Mouse (Mus musculus) brown adipose tissue, adult 24 weeks (tissue): ENCODE measurements around the gene 1810030O07Rik. TPM values are rescaled to one million over a fixed set of nuclear protein-coding genes. Genes with fewer than 3 reads are reported as not detected.
"Not testable (repeated sequence)": the region's sequence is repeated elsewhere in the genome, so short reads cannot be mapped to it uniquely, and the experiment has no call there.

Experiments
- H3K27ac ChIP-seq: fragments of 200-500 bp; replicated peaks from 2 replicates; pipeline ENCODE4 v1.5.1; 2012; ENCODE audit warnings: low read depth, mild to moderate bottlenecking, low read length
- H3K4me1 ChIP-seq: fragments of 200-500 bp; 2 replicates; pipeline ENCODE4 v1.6.1; 2012; ENCODE audit warnings: low read length, mixed read lengths; ENCODE audit not compliant: control insufficient read depth, insufficient read depth, insufficient read length
- H3K4me3 ChIP-seq: fragments of 200-500 bp; 2 replicates; pipeline ENCODE4 v1.5.1; 2012; ENCODE audit warnings: low read depth, mild to moderate bottlenecking, low read length, moderate library complexity; ENCODE audit not compliant: insufficient read depth
- polyA plus RNA-seq: library from polyadenylated mRNA; stranded (reverse); fragments of >200 nt; gene quantifications from 2 replicates; pipeline ENCODE4 v1.2.4, GENCODE M21; 2012; ENCODE audit not compliant: missing spikeins, insufficient read depth, insufficient read length

Gene 1810030O07Rik
- polyA plus RNA-seq, result 14.7 and 15.0 TPM in 2 replicates

DNA sequence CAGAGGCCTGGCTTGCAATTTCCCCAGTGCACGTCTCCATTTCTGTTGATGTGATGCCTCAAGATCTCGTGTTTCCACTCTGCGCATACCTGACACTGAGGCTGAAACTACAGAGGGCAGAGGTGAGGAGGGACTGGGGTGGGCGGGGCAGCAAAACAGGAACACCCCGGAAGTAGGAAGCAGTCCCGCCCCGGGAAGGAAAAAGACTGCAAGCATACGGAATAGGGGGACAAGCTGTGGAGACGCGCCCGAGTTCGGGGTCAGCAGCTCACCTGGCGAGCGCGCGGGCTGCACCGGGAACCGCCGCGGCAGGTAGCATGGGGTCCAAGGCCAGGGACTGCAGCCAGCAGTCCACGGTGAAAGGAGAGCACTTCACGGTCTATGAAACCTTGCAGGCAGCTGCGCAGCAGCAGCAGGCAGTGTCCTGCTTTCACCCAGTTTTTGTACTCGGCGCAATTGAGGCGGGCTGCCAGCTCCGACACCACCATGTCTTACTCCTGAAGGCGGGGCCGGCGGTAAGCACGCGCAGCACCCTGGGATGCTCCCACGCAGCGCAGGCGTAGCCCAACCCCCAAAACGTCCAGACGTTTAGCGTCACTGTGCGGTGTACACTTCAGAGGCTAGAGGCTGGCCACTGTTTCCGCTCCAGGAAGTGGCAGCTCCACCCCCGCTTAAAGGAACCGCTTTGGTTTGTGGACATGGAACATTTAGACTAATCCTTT, at the start of gene 1810030O07Rik:
1810030O07Rik (minus strand) TSS at position 615 of the 722 bp plus-strand sequence.
- Histone ChIP-seq H3K27ac (peak within 1 kb of the TSS; percentile 86), H3K4me3 (peak within 1 kb of the TSS; percentile 96), H3K4me1 (no peaks in the 10 kb centered on the region)

DNA sequence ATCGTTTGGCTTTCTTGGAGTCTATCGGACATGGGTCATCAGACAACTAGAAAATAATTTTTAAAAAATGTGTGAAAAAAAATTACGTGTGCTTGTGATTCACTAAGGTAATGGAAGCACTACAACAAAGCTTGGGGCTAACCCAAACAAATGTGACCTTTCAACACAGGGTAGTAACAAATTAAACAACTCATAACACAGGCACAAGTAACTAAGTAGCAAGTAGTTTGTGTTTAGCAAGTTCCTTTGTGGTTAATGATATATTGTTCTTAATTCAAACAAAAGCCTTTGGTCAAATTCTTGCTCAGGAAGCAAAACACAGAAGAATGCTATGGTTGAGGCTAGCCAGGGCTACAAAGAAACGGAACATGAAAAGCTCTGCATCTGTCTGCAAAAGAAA, 42.6 kb upstream of the 1810030O07Rik start:
- Histone ChIP-seq H3K4me1 (no peaks in the 10 kb centered on the region), H3K27ac (no peak overlapping the region), H3K4me3 (no peak overlapping the region)

DNA sequence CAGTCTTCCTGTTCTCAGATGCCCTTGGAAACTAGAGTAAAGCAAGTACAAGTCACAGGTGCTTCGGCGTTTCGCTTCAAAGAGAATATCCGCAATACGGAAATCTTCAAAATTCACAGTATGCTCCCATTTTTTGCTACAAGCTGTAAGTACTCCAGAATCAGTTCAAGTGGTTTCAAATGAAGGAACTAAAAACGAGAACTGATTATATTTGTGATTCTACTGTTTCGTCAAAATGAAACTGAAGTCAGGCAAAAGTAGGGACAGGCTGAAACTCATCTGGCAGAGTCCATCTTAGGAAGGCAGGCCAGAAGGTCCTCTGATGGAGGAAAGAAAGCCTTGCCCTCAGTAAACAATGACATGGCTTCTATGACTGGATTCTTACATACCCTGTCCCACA, 40.3 kb upstream of the 1810030O07Rik start:
- Histone ChIP-seq H3K4me1 (no peaks in the 10 kb centered on the region), H3K27ac (peak overlapping the region; percentile 37; the same call in 1 of the 2 replicates), H3K4me3 (no peak overlapping the region)

DNA sequence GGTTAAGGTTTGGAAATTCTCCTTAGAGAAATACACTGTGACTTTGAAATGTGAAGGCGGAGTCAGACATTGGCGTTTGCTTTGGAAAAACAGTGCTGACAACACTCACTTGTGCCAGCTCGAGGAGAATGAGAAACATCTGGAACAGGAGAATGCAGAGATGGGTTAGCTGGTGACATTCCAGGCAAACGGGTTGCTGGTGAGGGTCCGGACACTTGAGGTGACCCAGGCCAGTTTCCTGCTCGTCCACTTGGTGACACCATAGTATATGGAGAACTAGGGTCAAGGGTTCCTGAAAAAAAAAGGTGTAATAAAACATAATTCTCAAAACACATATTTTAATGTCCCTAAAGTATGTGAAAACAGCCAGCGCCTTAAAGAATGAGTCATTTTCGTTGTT, 13.4 kb upstream of the 1810030O07Rik start:
- H3K4me3 ChIP-seq, result no peak overlapping the region
- no peaks in the 10 kb centered on the region for H3K4me1 ChIP-seq
- H3K27ac ChIP-seq, result peak overlapping the region; percentile 52; the same call in 1 of the 2 replicates

DNA sequence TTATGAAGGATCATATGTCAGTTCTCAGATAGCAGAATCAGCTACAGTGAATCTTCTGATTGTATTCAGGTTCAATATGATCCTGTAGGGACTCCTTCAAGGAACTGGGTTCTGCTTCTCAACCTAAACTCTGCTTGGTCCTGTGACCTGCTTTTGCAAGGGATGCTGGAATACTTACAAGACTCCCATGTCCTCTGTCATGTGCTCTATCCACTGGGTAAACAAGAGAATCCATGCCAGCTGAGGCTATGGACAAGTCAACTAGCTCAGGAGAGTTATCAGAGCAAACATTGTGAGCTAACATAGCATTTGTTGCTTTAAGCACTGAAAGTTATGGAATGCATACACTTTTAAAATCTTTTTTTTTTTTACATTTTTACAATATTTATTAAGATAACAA, 12.6 kb upstream of the 1810030O07Rik start:
- Histone ChIP-seq H3K4me3 (no peak overlapping the region), H3K27ac (no peak overlapping the region), H3K4me1 (no peaks in the 10 kb centered on the region)

DNA sequence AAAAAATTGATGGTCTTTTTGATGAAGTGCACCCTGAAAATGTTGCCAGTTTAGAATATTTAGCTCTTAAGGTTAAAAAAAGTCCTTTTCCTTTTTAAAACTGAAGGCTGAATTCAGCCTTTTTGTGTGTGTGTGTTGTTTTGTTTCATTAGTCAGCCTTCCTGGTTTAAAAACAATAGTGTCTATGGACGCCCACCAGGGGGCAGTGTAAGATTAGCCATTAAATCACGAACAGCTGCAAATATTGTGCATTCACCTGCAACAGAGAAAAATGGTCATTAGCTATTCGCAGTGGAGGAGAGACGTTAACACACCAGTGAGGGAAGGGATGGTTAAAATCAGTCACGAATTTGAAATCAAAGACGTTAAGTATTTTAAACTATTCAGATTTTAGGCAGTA, 3.9 kb upstream of the 1810030O07Rik start:
- Histone ChIP-seq H3K4me3 (no peak overlapping the region), H3K4me1 (no peaks in the 10 kb centered on the region), H3K27ac (no peak overlapping the region)

DNA sequence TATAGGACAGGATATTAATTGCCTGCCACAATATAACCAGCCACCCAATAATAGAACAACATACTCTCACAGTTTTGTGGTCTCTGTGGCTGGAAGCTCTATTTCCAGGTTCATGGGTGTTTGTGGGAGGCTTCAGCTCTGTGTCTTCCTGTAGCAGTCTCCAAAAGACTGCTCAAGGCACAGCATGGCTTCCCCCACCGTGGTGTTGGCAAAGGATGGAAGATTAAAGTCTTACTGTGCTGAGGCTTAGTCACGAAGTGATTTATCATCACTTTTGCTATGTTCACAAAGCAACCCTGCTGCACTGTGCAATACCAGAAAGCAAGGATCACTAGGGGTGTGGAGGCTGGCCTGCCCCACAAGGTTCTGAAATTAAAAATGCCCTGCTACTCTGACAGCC, 19.6 kb downstream of the 1810030O07Rik start:
- Histone ChIP-seq H3K4me3 (no peak overlapping the region), H3K27ac (no peak overlapping the region), H3K4me1 (no peaks in the 10 kb centered on the region)

DNA sequence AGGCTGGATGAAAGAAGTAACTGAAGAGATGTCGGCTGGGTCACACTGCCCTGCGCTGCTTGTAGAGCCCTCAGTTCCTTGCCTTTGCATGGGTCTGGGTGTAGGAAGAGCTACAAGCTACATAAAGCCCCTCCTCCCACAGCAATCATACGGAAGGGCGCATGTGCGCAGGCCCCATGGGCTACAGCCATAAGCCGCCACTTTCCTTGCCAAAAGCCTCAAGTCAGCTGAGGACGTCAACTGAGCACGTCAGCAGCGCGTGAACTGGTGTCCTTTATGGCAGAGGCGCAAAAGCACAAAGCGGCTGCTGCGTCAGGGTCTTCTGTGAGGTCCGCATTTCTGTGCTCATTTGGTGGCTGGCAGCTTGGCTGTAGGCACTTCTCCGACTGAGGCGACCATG, 21.6 kb downstream of the 1810030O07Rik start:
- Histone ChIP-seq H3K27ac (no peak overlapping the region), H3K4me1 (no peaks in the 10 kb centered on the region), H3K4me3 (no peak overlapping the region)

DNA sequence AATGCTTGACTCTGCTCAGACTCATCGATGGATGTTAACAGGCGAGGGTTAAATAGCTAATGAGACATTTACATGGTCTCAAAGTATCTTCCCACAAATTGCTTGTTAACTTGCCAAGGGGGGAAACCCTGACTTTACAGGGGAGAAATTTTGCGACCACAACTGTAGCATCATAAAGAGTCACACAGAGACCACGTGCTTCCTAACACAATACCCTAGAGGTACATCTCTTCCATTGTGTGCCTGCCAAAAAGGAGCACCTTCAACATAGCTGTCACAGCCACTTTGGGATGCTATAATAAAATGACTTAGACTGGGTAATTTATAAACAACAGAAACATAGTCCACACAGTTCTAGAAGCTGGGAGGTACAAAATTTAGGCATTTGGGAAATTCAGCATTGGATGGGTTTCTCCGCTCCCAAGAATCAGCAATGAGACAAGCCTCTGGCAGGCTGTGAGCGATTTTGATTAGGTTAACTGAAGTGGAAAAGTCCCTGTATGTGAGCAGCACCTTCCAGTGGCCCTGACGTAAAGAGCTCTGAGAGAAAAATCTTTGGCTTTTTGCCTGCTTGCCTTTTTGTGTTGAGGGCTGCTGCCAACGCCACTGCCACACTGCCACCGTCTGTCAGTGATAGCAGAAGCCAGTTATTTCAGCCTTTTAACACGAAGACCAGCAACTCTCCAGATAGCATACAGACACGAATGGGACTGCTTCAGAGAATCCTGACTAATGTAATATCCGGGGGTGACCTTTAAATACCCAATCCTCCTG, 27.8 kb downstream of the 1810030O07Rik start:
- no peak overlapping the region for H3K27ac ChIP-seq

DNA sequence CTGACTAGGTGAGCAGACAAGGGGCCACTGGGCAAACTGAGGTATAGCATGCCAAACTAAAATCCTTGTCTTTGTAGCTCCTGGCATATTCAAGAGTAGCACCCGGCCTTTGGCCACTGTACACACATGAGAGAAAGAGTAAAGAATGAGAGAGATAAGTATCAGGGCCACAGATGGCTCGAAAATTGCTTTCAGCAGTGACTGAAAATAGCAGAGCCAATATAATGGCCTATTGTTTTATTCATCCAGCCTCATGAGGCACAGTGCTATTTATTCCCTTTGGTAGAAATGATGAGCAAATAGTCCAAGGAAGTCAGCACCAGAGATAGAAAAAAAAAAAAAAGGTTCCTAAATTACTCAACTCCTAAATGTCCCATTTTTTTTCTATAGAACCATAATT, 28.5 kb downstream of the 1810030O07Rik start:
- Histone ChIP-seq H3K4me1 (no peaks in the 10 kb centered on the region), H3K4me3 (no peak overlapping the region), H3K27ac (no peak overlapping the region)

More for the DNA sequence above, 27.8 kb downstream of the 1810030O07Rik start:
- Histone ChIP-seq H3K4me1 (no peaks in the 10 kb centered on the region), H3K4me3 (no peak overlapping the region)

DNA sequence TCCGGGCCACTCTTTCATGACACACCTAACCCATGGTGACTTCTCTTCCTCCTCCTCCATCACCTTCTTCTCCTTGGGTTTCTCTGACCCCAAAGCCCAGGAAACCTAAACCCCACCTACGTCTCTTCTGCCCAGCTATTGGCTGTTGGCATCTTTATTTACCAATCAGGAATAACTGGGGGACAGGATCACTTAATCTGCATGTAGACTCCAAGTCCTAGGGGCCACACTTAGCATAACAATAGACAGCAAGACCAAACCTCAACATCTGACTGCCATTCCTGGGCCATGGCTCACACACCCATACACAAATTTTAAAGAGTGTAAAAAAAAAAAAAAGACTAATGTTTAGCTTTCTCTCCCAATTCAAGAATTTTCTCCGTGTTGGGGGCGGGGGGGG, 48.3 kb downstream of the 1810030O07Rik start:
- Histone ChIP-seq H3K4me1 (no peaks in the 10 kb centered on the region), H3K27ac (no peak overlapping the region), H3K4me3 (no peak overlapping the region)

DNA sequence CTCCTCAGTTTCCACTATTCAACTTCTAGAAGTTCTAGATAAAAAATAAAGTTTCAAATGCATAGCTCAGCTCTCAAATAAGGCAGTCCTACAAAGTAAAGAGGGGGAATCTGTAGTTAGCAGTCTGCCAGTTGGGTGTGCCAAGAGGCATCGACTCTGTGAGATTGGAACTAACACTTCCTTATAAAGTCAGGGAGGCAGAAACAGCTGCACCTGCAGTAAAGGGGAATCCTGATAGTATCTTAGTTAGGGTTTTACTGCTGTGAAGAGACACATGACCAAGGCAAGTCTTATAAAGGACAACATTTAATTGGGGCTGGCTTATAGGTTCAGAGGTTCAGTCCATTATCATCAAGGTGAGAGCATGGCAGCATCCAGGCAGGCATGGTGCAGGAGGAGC, 61.1 kb downstream of the 1810030O07Rik start:
- not testable (repeated sequence) for H3K27ac ChIP-seq, H3K4me1 ChIP-seq, H3K4me3 ChIP-seq

DNA sequence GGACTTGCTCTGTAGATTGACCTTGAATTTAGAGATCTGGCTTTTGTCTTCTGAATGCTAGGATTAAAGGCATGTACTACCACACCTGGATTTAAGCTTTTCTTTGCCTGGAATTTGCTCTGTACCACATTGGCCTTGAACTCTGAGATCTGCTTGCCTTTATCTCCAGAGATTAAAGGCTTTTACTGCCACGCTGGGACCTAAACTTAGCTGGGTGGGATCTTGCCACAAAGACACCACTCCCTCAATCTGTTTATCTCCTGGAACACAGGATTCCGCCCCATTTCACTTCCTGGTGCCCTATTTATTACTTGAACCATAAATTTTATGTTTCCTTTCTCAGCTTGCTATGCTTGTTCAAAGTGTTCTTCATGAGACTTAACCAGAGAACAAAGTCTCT, 62.3 kb downstream of the 1810030O07Rik start:
- H3K27ac ChIP-seq, result no peak overlapping the region
- no peaks in the 10 kb centered on the region for H3K4me1 ChIP-seq
- H3K4me3 ChIP-seq, result no peak overlapping the region

DNA sequence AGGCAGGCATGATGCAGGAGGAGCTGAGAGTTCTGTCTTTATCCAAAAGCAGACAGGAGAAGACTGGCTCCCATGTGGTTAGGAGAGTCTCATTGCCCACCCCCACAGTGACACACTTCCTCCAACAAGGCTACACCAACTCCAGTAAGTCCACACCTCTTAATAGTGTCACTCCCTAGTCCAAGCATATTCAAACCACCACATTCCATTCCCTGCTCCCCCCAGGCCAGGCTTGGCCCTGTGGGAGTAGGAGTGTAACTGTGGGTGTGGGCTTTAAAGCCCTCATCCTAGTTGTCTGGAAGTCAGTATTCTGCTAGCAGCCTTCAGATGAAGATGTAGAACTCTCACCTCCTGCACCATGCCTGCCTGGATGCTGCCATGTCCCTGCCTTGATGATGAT, 62.9 kb downstream of the 1810030O07Rik start:
- H3K4me3 ChIP-seq, H3K4me1 ChIP-seq, H3K27ac ChIP-seq: not testable (repeated sequence)
